In the genomic region with DNA sequence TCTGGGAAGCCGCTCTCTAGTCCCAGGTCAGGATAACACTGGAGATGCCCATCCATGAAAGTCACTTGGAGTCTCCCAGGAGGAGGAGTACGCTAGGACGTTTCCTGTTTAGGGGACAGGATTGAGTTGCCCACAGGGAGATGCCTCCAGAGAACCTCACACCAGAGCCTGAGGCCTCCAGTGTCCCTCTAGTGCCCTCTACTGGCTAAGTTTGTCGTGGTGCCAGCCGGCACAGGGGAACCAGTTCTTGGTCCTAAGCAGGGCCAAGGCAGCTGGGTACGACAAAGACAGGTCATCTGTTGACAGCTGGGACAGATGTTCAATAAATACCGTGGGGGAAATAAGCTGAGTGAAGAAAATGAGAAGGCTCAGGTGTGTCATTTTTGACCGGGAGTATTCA, we compare ENCODE assay signal across 9 mouse cellular contexts.
DNase-seq lines count a peak whose midpoint lies in the region; ATAC-seq and TF ChIP-seq lines count a peak whose summit lies in the region.
"Had no signal": no experiment of that assay in that cellular context is flagged by ENCODE, and none has a peak within 500 bp of the region (broad histone marks: within the 10 kb centered on the region; RNA-seq: fewer than 3 reads in every experiment).

No protein-coding gene starts in this region.

- H3K9ac ChIP-seq in hindbrain, embryonic 11.5 days (ENCODE audit: low read depth, low read length) = no peak overlapping the region
- no peak overlapping the region for H3K9ac ChIP-seq in lung, postnatal 0 days (replicated peaks; ENCODE audit: low read depth)

- no peak overlapping the region for H3K4me2 ChIP-seq in hindbrain, embryonic 11.5 days (replicated peaks; ENCODE audit: low read depth, low read length)
- H3K4me2 ChIP-seq in lung, postnatal 0 days (replicated peaks; ENCODE audit: low read depth, low read length) = no peak overlapping the region

- no peak for TF ChIP-seq EP300 in lung, postnatal 0 days (IDR thresholded peaks at IDR 0.05)

- TF ChIP-seq CTCF in lung, postnatal 0 days (IDR thresholded peaks at IDR 0.05) = peak; percentile 97

- no peaks in the 10 kb centered on the region for H3K4me1 ChIP-seq in hindbrain, embryonic 11.5 days (replicated peaks; ENCODE audit: control insufficient read depth, insufficient read depth, low read length)
- H3K4me1 ChIP-seq in lung, postnatal 0 days (ENCODE audit: insufficient read depth, low read depth, low read length) = no peaks in the 10 kb centered on the region; the same call in 1 of the 2 replicates

- DNase-seq in R1 (ENCODE audit: low read depth, low spot score) = peak; percentile 59
- DNase-seq in cerebellum, adult 11-12 months = peak; percentile 74
- DNase-seq in hindbrain, embryonic 11.5 days (ENCODE audit: low spot score) = peak; percentile 83
- peak; percentile 65 for DNase-seq in layer of hippocampus, adult 9-10 months (ENCODE audit: low spot score)
- DNase-seq in lung, postnatal 0 days (ENCODE audit: low spot score) = peak; percentile 81
- peak; percentile 68 for DNase-seq in right cerebral cortex, postnatal 25 days
- DNase-seq in urinary bladder, postnatal 14 days (ENCODE audit: low spot score) = peak; percentile 76

- 46% methylated on average over 8 of the region's 8 CpGs for WGBS in hindbrain, embryonic 11.5 days
- 35% methylated on average over 8 of the region's 8 CpGs for WGBS in lung, postnatal 0 days

- ATAC-seq in frontal cortex, adult (ENCODE audit: low TSS enrichment) = peak; percentile 97
- peak; percentile 53; the same call in 1 of the 2 replicates for ATAC-seq in hindbrain, embryonic 11.5 days (ENCODE audit: low FRiP score)
- ATAC-seq in lung, postnatal 0 days = peak; percentile 86

- H3K9me3 ChIP-seq in hindbrain, embryonic 11.5 days (ENCODE audit: control insufficient read depth, low read length) = no peaks in the 10 kb centered on the region
- H3K9me3 ChIP-seq in lung, postnatal 0 days (ENCODE audit: low read length) = no peaks in the 10 kb centered on the region

- H3K4me3 ChIP-seq in hindbrain, embryonic 11.5 days (ENCODE audit: low read depth, low read length) = no peak overlapping the region
- H3K4me3 ChIP-seq in lung, postnatal 0 days (ENCODE audit: low read depth, low read length) = no peak overlapping the region

- no peak overlapping the region for H3K27ac ChIP-seq in hindbrain, embryonic 11.5 days (ENCODE audit: low read depth, low read length)
- no peak overlapping the region for H3K27ac ChIP-seq in lung, postnatal 0 days (ENCODE audit: low read length)
- H3K27ac ChIP-seq: macrophage had no signal

- H3K27me3 ChIP-seq in hindbrain, embryonic 11.5 days (ENCODE audit: control insufficient read depth, insufficient read depth, low read length) = no peaks in the 10 kb centered on the region
- no peaks in the 10 kb centered on the region for H3K27me3 ChIP-seq in lung, postnatal 0 days (replicated peaks; ENCODE audit: insufficient read depth, low read length)

- no peaks in the 10 kb centered on the region for H3K36me3 ChIP-seq in hindbrain, embryonic 11.5 days (ENCODE audit: control insufficient read depth, insufficient read depth, low read length)
- H3K36me3 ChIP-seq in lung, postnatal 0 days (ENCODE audit: insufficient read depth, low read length) = no peaks in the 10 kb centered on the region
